Mouse (Mus musculus) neural tube, embryonic 12.5 days (tissue): Measurements from ENCODE around the gene Nfic. TPM values are rescaled to one million over a fixed set of nuclear protein-coding genes. Genes with fewer than 3 reads are reported as not detected.

Experiments used
- ATAC-seq: fragments of 200-750 bp; cut with Nextera tagmentation; 2 replicates; pipeline ENCODE4 v1.8.0; 2017; ENCODE audit warnings: low read depth, mild to moderate bottlenecking, moderate TSS enrichment, moderate library complexity; ENCODE audit not compliant: low FRiP score
- H3K27ac ChIP-seq: fragments of 300-500 bp; sonication (generic); 2 replicates; pipeline ENCODE4 v1.5.1; 2016
- H3K27me3 ChIP-seq: fragments of 300-500 bp; sonication (generic); replicated peaks from 2 replicates; pipeline ENCODE4 v1.6.1; 2016; ENCODE audit warnings: mild to moderate bottlenecking
- H3K36me3 ChIP-seq: fragments of 300-500 bp; sonication (generic); 2 replicates; pipeline ENCODE4 v1.6.1; 2016; ENCODE audit warnings: mild to moderate bottlenecking
- H3K4me1 ChIP-seq: fragments of 300-500 bp; sonication (generic); 2 replicates; pipeline ENCODE4 v1.6.1; 2016
- H3K4me2 ChIP-seq: fragments of 300-500 bp; sonication (generic); replicated peaks from 2 replicates; pipeline ENCODE4 v1.6.1; 2016; ENCODE audit warnings: mild to moderate bottlenecking
- H3K4me3 ChIP-seq: fragments of 300-500 bp; sonication (generic); 2 replicates; pipeline ENCODE4 v1.5.1; 2016
- H3K9ac ChIP-seq: fragments of 300-500 bp; sonication (generic); 2 replicates; pipeline ENCODE4 v1.6.1; 2016; ENCODE audit warnings: mild to moderate bottlenecking
- H3K9me3 ChIP-seq: fragments of 300-500 bp; sonication (generic); 2 replicates; pipeline ENCODE4 v1.6.1; 2016; ENCODE audit warnings: mild to moderate bottlenecking
- WGBS: fragments of 180-500 bp; shearing (Covaris S2); methylation state at CpG from one replicate; pipeline ENCODE4 v1.1.7; 2016; 5-methylcytosine and 5-hydroxymethylcytosine counted together
- polyA plus RNA-seq: library from polyadenylated mRNA; unstranded; fragments of >200 nt; fragmentation: Nextera tagmentation; extraction: Ambion mirVana; gene quantifications from 2 replicates; pipeline ENCODE4 v1.2.1, GENCODE M21; 2016

The Nfic gene
- polyA plus RNA-seq, 1 experiment from 2014 or later: 22.2 TPM

- Histone ChIP-seq H3K4me2 (peak overlapping the region; percentile 97), H3K27me3 (no peaks in the 10 kb centered on the region), H3K36me3 (peaks cover 34% of the 10 kb centered on the region), H3K27ac (no peak overlapping the region), H3K9ac (peak overlapping the region; percentile 77), H3K4me3 (peak overlapping the region; percentile 72), H3K9me3 (no peaks in the 10 kb centered on the region), H3K4me1 (peaks cover 19% of the 10 kb centered on the region)
- WGBS: 80% methylated on average over 6 of the region's 6 CpGs
- no peak for ATAC-seq
Measured at GRCm38 (mm10) chr10:81495151-81495550, 39.7 kb upstream of the Nfic start.

GRCm38 (mm10) chr10:81494260-81495041 lies 39.0 kb upstream of the Nfic start:
- WGBS: 83% methylated on average over 11 of the region's 11 CpGs

GRCm38 (mm10) chr10:81493601-81494220 lies 38.3 kb upstream of the Nfic start:
- Histone ChIP-seq H3K36me3 (peaks cover 48% of the 10 kb centered on the region), H3K27ac (no peak overlapping the region), H3K9me3 (no peaks in the 10 kb centered on the region), H3K4me3 (0 out of 2 replicates have a peak overlapping the region, but pooled peaks have one; percentile 5), H3K9ac (no peak overlapping the region), H3K4me1 (peaks cover 19% of the 10 kb centered on the region), H3K27me3 (no peaks in the 10 kb centered on the region), H3K4me2 (no peak overlapping the region; the same call in 1 of the 2 replicates)
- WGBS: 85% methylated on average over 8 of the region's 8 CpGs
- ATAC-seq: no peak

More at GRCm38 (mm10) chr10:81494260-81495041, 39.0 kb upstream of the Nfic start:
- H3K4me2 ChIP-seq: peak overlapping the region; percentile 97
- H3K27me3 ChIP-seq: no peaks in the 10 kb centered on the region
- H3K27ac ChIP-seq: no peak overlapping the region
- H3K9ac ChIP-seq: no peak overlapping the region
- peaks cover 41% of the 10 kb centered on the region for H3K36me3 ChIP-seq
- H3K4me1 ChIP-seq: peaks cover 19% of the 10 kb centered on the region
- H3K9me3 ChIP-seq: no peaks in the 10 kb centered on the region
- ATAC-seq: no peak
- 0 out of 2 replicates have a peak overlapping the region, but pooled peaks have one; percentile 5 for H3K4me3 ChIP-seq

- 90% methylated on average over 11 of the region's 11 CpGs for WGBS
- H3K9ac ChIP-seq: no peak overlapping the region
- peaks cover 19% of the 10 kb centered on the region for H3K4me1 ChIP-seq
- no peak overlapping the region for H3K4me3 ChIP-seq
- H3K9me3 ChIP-seq: no peaks in the 10 kb centered on the region
- H3K27ac ChIP-seq: no peak overlapping the region
- no peak for ATAC-seq
- no peaks in the 10 kb centered on the region for H3K27me3 ChIP-seq
- H3K36me3 ChIP-seq: peaks cover 58% of the 10 kb centered on the region
- no peak overlapping the region for H3K4me2 ChIP-seq
Measured at GRCm38 (mm10) chr10:81492606-81493240, 37.3 kb upstream of the Nfic start.

- H3K4me1 ChIP-seq: peaks cover 19% of the 10 kb centered on the region
- peaks cover 75% of the 10 kb centered on the region for H3K36me3 ChIP-seq
- 98% methylated on average over 9 of the region's 9 CpGs for WGBS
- no peak overlapping the region for H3K4me3 ChIP-seq
- H3K27ac ChIP-seq: no peak overlapping the region
- no peak for ATAC-seq
- H3K9ac ChIP-seq: no peak overlapping the region
- H3K27me3 ChIP-seq: no peaks in the 10 kb centered on the region
- no peak overlapping the region for H3K4me2 ChIP-seq
- H3K9me3 ChIP-seq: no peaks in the 10 kb centered on the region
Measured at GRCm38 (mm10) chr10:81491018-81491417, 35.6 kb upstream of the Nfic start.

GRCm38 (mm10) chr10:81489941-81490340 lies 34.5 kb upstream of the Nfic start:
- H3K27me3 ChIP-seq: no peaks in the 10 kb centered on the region
- H3K4me2 ChIP-seq: no peak overlapping the region
- peaks cover 75% of the 10 kb centered on the region for H3K36me3 ChIP-seq
- no peak for ATAC-seq
- no peaks in the 10 kb centered on the region for H3K9me3 ChIP-seq
- peaks cover 15% of the 10 kb centered on the region for H3K4me1 ChIP-seq
- no peak overlapping the region for H3K9ac ChIP-seq
- no peak overlapping the region for H3K27ac ChIP-seq
- 88% methylated on average over 14 of the region's 14 CpGs for WGBS
- H3K4me3 ChIP-seq: no peak overlapping the region

- WGBS: 92% methylated on average over 11 of the region's 11 CpGs
- Histone ChIP-seq H3K36me3 (peaks cover 70% of the 10 kb centered on the region), H3K27ac (no peak overlapping the region)
Measured at GRCm38 (mm10) chr10:81488081-81488480, 32.6 kb upstream of the Nfic start.

GRCm38 (mm10) chr10:81486496-81486895 lies 31.1 kb upstream of the Nfic start:
- H3K4me1 ChIP-seq: peaks cover 17% of the 10 kb centered on the region
- no peak overlapping the region for H3K9ac ChIP-seq
- H3K9me3 ChIP-seq: no peaks in the 10 kb centered on the region
- H3K4me3 ChIP-seq: no peak overlapping the region
- no peak overlapping the region for H3K27ac ChIP-seq
- no peak overlapping the region for H3K4me2 ChIP-seq
- peaks cover 54% of the 10 kb centered on the region for H3K36me3 ChIP-seq
- H3K27me3 ChIP-seq: peaks cover 8% of the 10 kb centered on the region
- ATAC-seq: no peak
- WGBS: 89% methylated on average over 10 of the region's 10 CpGs

More at GRCm38 (mm10) chr10:81488081-81488480, 32.6 kb upstream of the Nfic start:
- peaks cover 10% of the 10 kb centered on the region for H3K4me1 ChIP-seq
- H3K27me3 ChIP-seq: no peaks in the 10 kb centered on the region
- ATAC-seq: no peak
- no peak overlapping the region for H3K4me3 ChIP-seq
- no peak overlapping the region for H3K4me2 ChIP-seq
- no peak overlapping the region for H3K9ac ChIP-seq
- no peaks in the 10 kb centered on the region for H3K9me3 ChIP-seq

- WGBS: 77% methylated on average over 7 of the region's 7 CpGs
Measured at GRCm38 (mm10) chr10:81485479-81486018, 30.1 kb upstream of the Nfic start.

GRCm38 (mm10) chr10:81485060-81485449 lies 29.6 kb upstream of the Nfic start:
- WGBS: 19% methylated on average over 2 of the region's 2 CpGs
- Histone ChIP-seq H3K27me3 (peaks cover 13% of the 10 kb centered on the region), H3K4me3 (no peak overlapping the region), H3K27ac (no peak overlapping the region), H3K4me1 (peaks cover 30% of the 10 kb centered on the region), H3K36me3 (peaks cover 40% of the 10 kb centered on the region), H3K9ac (no peak overlapping the region), H3K4me2 (no peak overlapping the region), H3K9me3 (no peaks in the 10 kb centered on the region)
- ATAC-seq: no peak

More at GRCm38 (mm10) chr10:81485479-81486018, 30.1 kb upstream of the Nfic start:
- no peak overlapping the region for H3K27ac ChIP-seq
- H3K9me3 ChIP-seq: no peaks in the 10 kb centered on the region
- no peak overlapping the region for H3K4me2 ChIP-seq
- no peak overlapping the region for H3K9ac ChIP-seq
- peaks cover 45% of the 10 kb centered on the region for H3K36me3 ChIP-seq
- peaks cover 25% of the 10 kb centered on the region for H3K4me1 ChIP-seq
- H3K27me3 ChIP-seq: peaks cover 13% of the 10 kb centered on the region
- no peak for ATAC-seq
- H3K4me3 ChIP-seq: no peak overlapping the region

GRCm38 (mm10) chr10:81484441-81485059 lies 29.1 kb upstream of the Nfic start:
- WGBS: 51% methylated on average over 6 of the region's 6 CpGs
- Histone ChIP-seq H3K4me1 (peaks cover 34% of the 10 kb centered on the region), H3K4me3 (no peak overlapping the region), H3K27ac (no peak overlapping the region), H3K36me3 (peaks cover 35% of the 10 kb centered on the region), H3K9me3 (no peaks in the 10 kb centered on the region), H3K9ac (no peak overlapping the region), H3K4me2 (no peak overlapping the region), H3K27me3 (peaks cover 13% of the 10 kb centered on the region)
- no peak for ATAC-seq
